Mouse (Mus musculus) myocyte (in vitro differentiated cells): ENCODE results near the gene Gm42906. TPM values are rescaled to one million over a fixed set of nuclear protein-coding genes. Genes with fewer than 3 reads are reported as not detected.
A peak's percentile ranks its signal among the peaks of the same experiment; 100 is the strongest.

Experiments
- H3K27me3 ChIP-seq: one replicate; pipeline ENCODE4 v1.6.1; 2011; ENCODE audit not compliant: control insufficient read depth, insufficient read depth, insufficient read length
- H3K36me3 ChIP-seq: one replicate; pipeline ENCODE4 v1.6.1; 2011; ENCODE audit not compliant: control insufficient read depth, insufficient read depth
- H3K4me2 ChIP-seq: one replicate; pipeline ENCODE4 v1.6.1; 2011; ENCODE audit warnings: low read depth, control low read depth
- H3K4me3 ChIP-seq: one replicate; pipeline ENCODE4 v1.5.1; 2011; ENCODE audit warnings: mild to moderate bottlenecking, control low read depth, moderate library complexity
- H3K79me2 ChIP-seq: one replicate; pipeline ENCODE4 v1.6.1; 2011; ENCODE audit not compliant: control insufficient read depth, insufficient read depth
- H3ac ChIP-seq: one replicate; pipeline ENCODE4 v1.6.1; 2011; ENCODE audit not compliant: control insufficient read depth, insufficient read length
- CEBPB ChIP-seq: IDR thresholded peaks from 2 replicates; pipeline ENCODE4 v1.6.1; 2011; ENCODE audit warnings: mild to moderate bottlenecking, moderate library complexity; ENCODE audit not compliant: poor library complexity, insufficient read depth, severe bottlenecking
- E2F4 ChIP-seq: IDR thresholded peaks from one replicate; pipeline ENCODE4 v1.6.1; 2011; ENCODE audit warnings: mild to moderate bottlenecking, control low read depth, moderate library complexity; ENCODE audit not compliant: insufficient read depth
- MAX ChIP-seq: IDR thresholded peaks from one replicate; pipeline ENCODE4 v1.6.1; 2011; ENCODE audit warnings: low read depth, mild to moderate bottlenecking, control low read depth
- MYOD1 ChIP-seq, 3 experiments: IDR thresholded peaks; one replicate each; pipeline ENCODE4 v1.6.1; 2011; ENCODE audit warnings: control low read depth in 2 of 3, low read depth in 2 of 3, mild to moderate bottlenecking in 2 of 3, moderate library complexity in 1 of 3; ENCODE audit not compliant: insufficient read length in 2 of 3, control insufficient read depth in 1 of 3
- MYOG ChIP-seq, 3 experiments: IDR thresholded peaks; one replicate each; pipeline ENCODE4 v1.6.1; 2011; ENCODE audit warnings: control low read depth in 2 of 3, low read depth in 2 of 3, mild to moderate bottlenecking in 2 of 3; ENCODE audit not compliant: insufficient read length in 2 of 3, control insufficient read depth in 1 of 3, insufficient read depth in 1 of 3
- POLR2A ChIP-seq: IDR thresholded peaks from one replicate; pipeline ENCODE4 v1.6.1; 2011; ENCODE audit warnings: low read depth, mild to moderate bottlenecking, control low read depth, moderate library complexity; ENCODE audit not compliant: insufficient read length
- POLR2AphosphoS2 ChIP-seq: IDR thresholded peaks from one replicate; pipeline ENCODE4 v1.6.1; 2011; ENCODE audit warnings: low read depth, control low read depth; ENCODE audit not compliant: insufficient read length
- REST ChIP-seq: IDR thresholded peaks from one replicate; pipeline ENCODE4 v1.6.1; 2011; ENCODE audit warnings: mild to moderate bottlenecking, control low read depth, moderate library complexity; ENCODE audit not compliant: insufficient read depth, insufficient read length
- SRF ChIP-seq: IDR thresholded peaks from one replicate; pipeline ENCODE4 v1.6.1; 2011; ENCODE audit warnings: low read depth; ENCODE audit not compliant: control insufficient read depth, insufficient read length
- TCF12 ChIP-seq: IDR thresholded peaks from one replicate; pipeline ENCODE4 v1.6.1; 2011; ENCODE audit warnings: mild to moderate bottlenecking, control low read depth; ENCODE audit not compliant: poor library complexity, insufficient read depth, severe bottlenecking
- TCF3 ChIP-seq: IDR thresholded peaks from one replicate; pipeline ENCODE4 v1.6.1; 2011; ENCODE audit warnings: low read depth, control low read depth; ENCODE audit not compliant: insufficient read length
- USF1 ChIP-seq: IDR thresholded peaks from one replicate; pipeline ENCODE4 v1.6.1; 2011; ENCODE audit warnings: low read depth, mild to moderate bottlenecking, control low read depth, moderate library complexity
- polyA plus RNA-seq: library from polyadenylated mRNA; unstranded; fragments of >200 nt; fragmentation: generic; extraction: Trizol; gene quantifications from one replicate; pipeline ENCODE4 v1.2.1, GENCODE M21; 2012; ENCODE audit warnings: missing spikeins

Gene Gm42906
- polyA plus RNA-seq, 1 experiment: not detected

DNA sequence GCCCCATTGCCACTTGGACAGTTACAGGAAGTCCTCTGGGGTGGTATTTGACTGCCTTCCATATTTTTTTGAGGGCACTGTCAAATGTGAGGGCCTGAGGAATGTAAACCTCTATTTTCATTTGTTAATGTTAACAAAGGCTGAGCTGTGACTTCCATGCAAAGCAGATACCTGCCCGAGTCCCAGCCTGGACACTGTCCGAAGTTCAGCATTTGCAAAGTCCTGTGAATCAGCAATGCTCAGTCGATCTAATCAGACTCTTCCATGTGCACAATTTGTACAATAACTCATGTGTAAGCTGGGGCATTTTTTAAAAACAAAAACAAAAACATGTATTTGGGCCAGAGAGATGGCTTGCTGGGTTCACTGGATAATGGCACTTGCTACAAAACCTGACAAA, 265.3 kb downstream of the Gm42906 start:
- no peak for TF ChIP-seq TCF12
- Histone ChIP-seq H3K36me3 (no peaks in the 10 kb centered on the region), H3K27me3 (no peaks in the 10 kb centered on the region), H3K4me2 (no peak overlapping the region), H3K79me2 (peaks cover 96% of the 10 kb centered on the region), H3ac (no peak overlapping the region), H3K4me3 (no peak overlapping the region)

DNA sequence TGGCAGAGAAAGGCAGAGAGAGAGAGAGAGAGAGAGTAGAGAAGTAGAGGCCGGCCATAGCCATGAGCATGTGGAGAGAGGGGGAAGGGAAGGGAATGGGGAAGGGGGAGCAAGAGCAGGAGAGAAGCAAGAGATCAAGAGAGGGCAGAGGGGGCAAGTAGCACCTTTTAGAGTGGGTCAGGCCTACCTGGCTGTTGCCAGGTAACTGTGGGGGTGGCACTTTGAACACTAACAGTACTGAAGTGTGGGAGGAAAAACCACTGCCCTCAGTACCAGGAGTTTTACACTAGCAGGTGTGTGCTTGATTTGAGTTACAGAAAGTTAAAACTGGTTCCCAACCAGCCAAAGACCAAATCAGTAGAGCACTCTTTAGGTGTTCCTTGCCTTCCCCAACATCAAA, 272.7 kb downstream of the Gm42906 start:
- Histone ChIP-seq H3K4me3 (no peak overlapping the region), H3K27me3 (no peaks in the 10 kb centered on the region), H3ac (no peak overlapping the region), H3K79me2 (peaks cover 81% of the 10 kb centered on the region), H3K4me2 (peak overlapping the region; percentile 72), H3K36me3 (no peaks in the 10 kb centered on the region)
- TF ChIP-seq TCF3 (no peak), MYOD1 (IDR thresholded peaks at IDR 0.05; ENCODE audit: control insufficient read depth in 1 of 3, insufficient read length in 2 of 3, low read depth in 2 of 3) (no peak)

DNA sequence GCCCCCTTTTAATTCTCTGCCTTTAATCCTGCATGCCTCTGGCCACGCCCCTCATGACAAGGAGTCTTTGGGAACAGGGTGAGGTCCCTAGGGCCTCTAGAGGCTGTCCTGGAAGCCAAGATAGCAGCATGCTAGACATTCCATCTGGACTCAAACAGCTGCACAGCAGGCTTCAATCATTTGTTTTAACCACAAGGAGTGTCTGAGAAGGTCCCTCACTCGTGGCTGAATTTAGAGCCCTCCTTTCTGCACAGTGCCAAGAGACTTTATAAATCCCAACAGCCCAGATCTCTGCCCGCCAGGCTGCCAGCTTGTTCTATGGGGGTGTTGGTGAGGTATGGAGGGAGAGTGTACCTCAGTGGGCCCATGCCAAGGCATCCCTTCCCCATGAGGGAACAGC, 273.2 kb downstream of the Gm42906 start:
- H3K79me2 ChIP-seq: peaks cover 80% of the 10 kb centered on the region
- H3ac ChIP-seq: no peak overlapping the region
- no peaks in the 10 kb centered on the region for H3K36me3 ChIP-seq
- H3K4me3 ChIP-seq: no peak overlapping the region
- H3K27me3 ChIP-seq: no peaks in the 10 kb centered on the region
- peak overlapping the region; percentile 72 for H3K4me2 ChIP-seq
- TF ChIP-seq POLR2AphosphoS2: no peak
- no peak for TF ChIP-seq REST
- TF ChIP-seq MYOD1 (IDR thresholded peaks at IDR 0.05; ENCODE audit: control insufficient read depth in 1 of 3, insufficient read length in 2 of 3, low read depth in 2 of 3): peak; percentile 74 to 90 (median 86)
- peak in 2 of 3 experiments; percentile 85 to 97 for TF ChIP-seq MYOG (IDR thresholded peaks at IDR 0.05; ENCODE audit: control insufficient read depth in 1 of 3, insufficient read depth in 1 of 3, insufficient read length in 2 of 3, low read depth in 2 of 3)
- TF ChIP-seq MAX: peak; percentile 54
- peak; percentile 14 for TF ChIP-seq TCF3
- no peak for TF ChIP-seq POLR2A
- TF ChIP-seq CEBPB: no peak
- no peak for TF ChIP-seq SRF
- no peak for TF ChIP-seq USF1
- no peak for TF ChIP-seq E2F4
- peak; percentile 93 for TF ChIP-seq TCF12

DNA sequence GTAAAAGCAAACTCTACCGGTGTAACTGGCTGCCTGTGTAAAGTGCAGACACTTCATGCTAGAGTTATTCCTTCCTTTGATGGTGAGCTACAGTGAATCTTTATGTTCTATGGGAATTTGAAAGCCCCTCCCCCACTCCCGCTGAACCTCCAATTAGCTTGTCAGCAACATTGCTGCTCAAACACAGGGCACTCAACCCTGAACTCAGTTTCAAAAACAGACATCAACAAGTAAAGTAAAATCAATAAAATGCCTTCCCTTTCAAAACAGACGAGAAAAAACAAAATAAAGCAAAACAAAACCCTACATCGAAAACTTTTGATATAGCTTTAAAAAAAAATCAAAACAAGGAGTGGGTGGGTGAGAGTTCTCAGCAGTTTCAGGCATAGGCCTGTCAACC, 273.9 kb downstream of the Gm42906 start:
- Histone ChIP-seq H3K4me3 (no peak overlapping the region), H3K79me2 (peaks cover 80% of the 10 kb centered on the region), H3K4me2 (peak overlapping the region; percentile 44), H3K27me3 (no peaks in the 10 kb centered on the region), H3K36me3 (no peaks in the 10 kb centered on the region), H3ac (no peak overlapping the region)
- no peak for TF ChIP-seq CEBPB
- no peak for TF ChIP-seq TCF12
- no peak for TF ChIP-seq E2F4
- no peak for TF ChIP-seq MAX
- TF ChIP-seq REST: no peak
- TF ChIP-seq MYOG (IDR thresholded peaks at IDR 0.05; ENCODE audit: control insufficient read depth in 1 of 3, insufficient read depth in 1 of 3, insufficient read length in 2 of 3, low read depth in 2 of 3): no peak
- TF ChIP-seq TCF3: no peak
- no peak for TF ChIP-seq USF1

DNA sequence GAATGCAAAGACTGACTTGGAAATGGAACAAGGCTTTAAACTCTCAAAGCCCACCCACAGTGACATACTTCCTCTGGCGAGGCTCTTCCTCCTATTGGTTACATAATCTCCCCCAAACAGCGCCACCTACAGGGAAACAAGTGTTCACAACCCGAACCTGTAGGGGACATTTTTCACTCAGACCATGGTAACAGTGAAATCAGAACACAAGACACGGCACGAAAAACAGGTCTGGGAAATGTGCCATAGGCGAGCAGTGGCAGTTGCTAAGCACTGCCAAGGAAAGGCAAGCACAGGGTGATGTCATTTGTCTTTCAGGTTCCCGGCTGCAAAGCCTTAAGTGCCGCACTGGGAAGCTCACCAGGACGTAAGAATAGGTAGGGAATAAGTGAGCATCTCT, 276.4 kb downstream of the Gm42906 start:
- H3ac ChIP-seq: no peak overlapping the region
- H3K4me2 ChIP-seq: no peak overlapping the region
- no peaks in the 10 kb centered on the region for H3K27me3 ChIP-seq
- no peaks in the 10 kb centered on the region for H3K36me3 ChIP-seq
- TF ChIP-seq REST (no peak), MYOD1 (IDR thresholded peaks at IDR 0.05; ENCODE audit: control insufficient read depth in 1 of 3, insufficient read length in 2 of 3, low read depth in 2 of 3) (no peak), MAX (no peak), MYOG (IDR thresholded peaks at IDR 0.05; ENCODE audit: control insufficient read depth in 1 of 3, insufficient read depth in 1 of 3, insufficient read length in 2 of 3, low read depth in 2 of 3) (no peak), TCF3 (no peak), USF1 (no peak)
- H3K79me2 ChIP-seq: peaks cover 80% of the 10 kb centered on the region
- no peak overlapping the region for H3K4me3 ChIP-seq

DNA sequence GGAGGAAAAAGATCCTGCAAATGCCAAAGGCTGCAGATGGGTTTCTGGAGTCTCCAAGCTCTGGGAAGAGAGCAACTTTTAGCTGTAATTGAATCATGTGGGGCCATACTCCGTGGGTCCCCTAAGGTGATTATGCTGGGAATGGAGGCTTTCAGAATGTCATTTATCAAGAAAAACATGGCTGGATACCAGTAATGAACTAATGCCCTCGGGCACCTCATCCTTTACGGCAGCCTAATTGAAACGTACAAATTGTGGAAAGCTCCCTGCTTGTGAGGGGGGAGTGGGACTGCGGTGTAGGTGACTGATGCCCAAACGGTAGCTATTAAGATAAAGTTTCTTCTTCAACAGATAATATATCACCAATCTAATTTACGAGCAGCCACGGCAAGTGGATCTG, 278.5 kb downstream of the Gm42906 start:
- Histone ChIP-seq H3ac (no peak overlapping the region), H3K4me3 (no peak overlapping the region), H3K36me3 (no peaks in the 10 kb centered on the region), H3K79me2 (peaks cover 99% of the 10 kb centered on the region), H3K4me2 (no peak overlapping the region), H3K27me3 (no peaks in the 10 kb centered on the region)
- TF ChIP-seq MAX (no peak), USF1 (no peak), CEBPB (no peak), POLR2AphosphoS2 (no peak), MYOD1 (IDR thresholded peaks at IDR 0.05; ENCODE audit: control insufficient read depth in 1 of 3, insufficient read length in 2 of 3, low read depth in 2 of 3) (no peak), SRF (no peak), TCF3 (no peak), REST (no peak), MYOG (IDR thresholded peaks at IDR 0.05; ENCODE audit: control insufficient read depth in 1 of 3, insufficient read depth in 1 of 3, insufficient read length in 2 of 3, low read depth in 2 of 3) (no peak), E2F4 (no peak), TCF12 (no peak), POLR2A (no peak)
